Mouse (Mus musculus) forebrain, embryonic 14.5 days (tissue): ENCODE results near the gene Ilf2. TPM values are rescaled to one million over a fixed set of nuclear protein-coding genes. Genes with fewer than 3 reads are reported as not detected.

Source experiments
- ATAC-seq: fragments of 200-750 bp; cut with Nextera tagmentation; 2 replicates; pipeline ENCODE4 v1.8.0; 2017; ENCODE audit warnings: mild to moderate bottlenecking, moderate library complexity
- DNase-seq: peaks from one replicate; pipeline ENCODE4 v3.0.0-alpha.2; 2015; ENCODE audit warnings: low spot score
- H3K27ac ChIP-seq: fragments of 300-500 bp; sonication (generic); 2 replicates; pipeline ENCODE4 v1.5.1; 2014; ENCODE audit warnings: low read depth, mild to moderate bottlenecking, control low read depth, low read length, moderate library complexity
- H3K27me3 ChIP-seq: fragments of 300-500 bp; sonication (generic); replicated peaks from 2 replicates; pipeline ENCODE4 v1.6.1; 2014; ENCODE audit warnings: low read length, control low read depth, mixed read lengths; ENCODE audit not compliant: control insufficient read depth, insufficient read depth
- H3K36me3 ChIP-seq: fragments of 300-500 bp; sonication (generic); 2 replicates; pipeline ENCODE4 v1.6.1; 2014; ENCODE audit warnings: low read length, control low read depth; ENCODE audit not compliant: control insufficient read depth, insufficient read depth
- H3K4me1 ChIP-seq: fragments of 300-500 bp; sonication (generic); 2 replicates; pipeline ENCODE4 v1.6.1; 2014; ENCODE audit warnings: antibody characterized with exemption, low read length, control low read depth; ENCODE audit not compliant: control insufficient read depth, insufficient read depth
- H3K4me2 ChIP-seq: fragments of 300-500 bp; sonication (generic); 2 replicates; pipeline ENCODE4 v1.6.1; 2014; ENCODE audit warnings: mild to moderate bottlenecking, control low read depth, low read length
- H3K4me3 ChIP-seq: fragments of 300-500 bp; sonication (generic); 2 replicates; pipeline ENCODE4 v1.5.1; 2014; ENCODE audit warnings: low read depth, low read length, control low read depth
- H3K9ac ChIP-seq: fragments of 300-500 bp; sonication (generic); 2 replicates; pipeline ENCODE4 v1.6.1; 2014; ENCODE audit warnings: mild to moderate bottlenecking, low read length, control low read depth, moderate library complexity
- H3K9me3 ChIP-seq: fragments of 300-500 bp; sonication (generic); replicated peaks from 2 replicates; pipeline ENCODE4 v1.6.1; 2016; ENCODE audit warnings: low read length, control low read depth, mixed read lengths; ENCODE audit not compliant: control insufficient read depth
- WGBS: fragments of 180-500 bp; shearing (Covaris S2); extraction: QIAGEN DNeasy Blood & Tissue Kit; methylation state at CpG from one replicate; pipeline ENCODE4 v1.1.7; 2014; 5-methylcytosine and 5-hydroxymethylcytosine counted together
- polyA plus RNA-seq: library from polyadenylated mRNA; unstranded; fragments of >200 nt; fragmentation: Nextera tagmentation; extraction: Ambion mirVana; gene quantifications from 2 replicates; pipeline ENCODE4 v1.2.1, GENCODE M21; 2014

Ilf2 gene
- 266 and 312 TPM in 2 replicates for polyA plus RNA-seq

DNA sequence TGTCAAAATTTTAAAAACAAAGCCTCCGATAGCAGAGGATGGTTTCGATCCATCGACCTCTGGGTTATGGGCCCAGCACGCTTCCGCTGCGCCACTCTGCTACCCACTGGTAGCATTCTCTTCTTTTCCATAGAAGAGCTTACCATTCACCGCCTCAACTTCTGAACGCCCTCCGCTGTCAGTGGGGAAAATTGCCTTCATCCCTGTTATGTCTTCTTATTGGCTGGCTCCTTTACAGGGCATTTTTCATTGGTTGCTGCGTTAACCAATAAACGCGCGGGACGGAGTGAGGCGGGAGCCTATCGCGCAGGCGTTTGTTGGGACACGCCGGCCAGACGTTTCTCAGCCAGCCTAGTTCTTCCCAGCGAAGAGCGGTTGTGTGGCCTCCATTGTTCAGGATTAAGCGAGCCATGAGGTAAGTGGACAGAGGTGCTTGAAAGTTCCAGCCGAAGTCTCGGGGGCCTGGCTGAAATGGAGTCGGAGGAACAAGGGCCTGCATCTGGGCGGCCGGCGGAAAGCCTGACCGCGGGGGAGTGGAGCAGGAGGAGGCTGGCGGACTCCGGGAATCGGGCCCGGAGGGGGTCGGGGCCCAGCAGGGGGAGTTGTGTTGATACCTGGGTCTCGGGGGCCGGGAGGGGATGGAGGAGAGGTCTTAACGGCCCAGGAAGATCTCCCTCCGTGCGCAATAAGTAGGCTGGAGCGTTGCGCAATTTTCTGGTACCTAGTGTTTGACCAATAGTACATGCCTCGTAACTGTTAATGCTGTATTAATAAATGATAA lies at the start of gene Ilf2:
Gene Ilf2 (plus strand): TSS at position 296 of the 781 bp plus-strand sequence.
- Histone ChIP-seq H3K9ac (peak within 1 kb of the TSS; percentile 95), H3K36me3 (peaks cover 31% of the 10 kb centered on the region), H3K4me1 (peaks cover 5% of the 10 kb centered on the region), H3K27me3 (no peaks in the 10 kb centered on the region), H3K9me3 (no peaks in the 10 kb centered on the region), H3K27ac (peak within 1 kb of the TSS; percentile 96), H3K4me3 (peak within 1 kb of the TSS; percentile 91), H3K4me2 (peak within 1 kb of the TSS; percentile 77)
- under 1% methylated on average over 41 of the region's 45 CpGs for WGBS
- ATAC-seq (peak; percentile 99), DNase-seq (peak; percentile 99)

- Histone ChIP-seq H3K9me3 (no peaks in the 10 kb centered on the region), H3K4me3 (no peak overlapping the region), H3K4me2 (no peak overlapping the region), H3K4me1 (peaks cover 15% of the 10 kb centered on the region), H3K27me3 (no peaks in the 10 kb centered on the region), H3K27ac (no peak overlapping the region), H3K9ac (no peak overlapping the region), H3K36me3 (peaks cover 18% of the 10 kb centered on the region)
- DNase-seq (no peak), ATAC-seq (no peak)
- WGBS, result 100% methylated on average over 1 of the region's 1 CpGs
Observed at GRCm38 (mm10) chr3:90427574-90427973, 48.4 kb upstream of the Ilf2 start.

GRCm38 (mm10) chr3:90428186-90428585 lies 47.7 kb upstream of the Ilf2 start:
- WGBS, result 92% methylated on average over 6 of the region's 6 CpGs
- ATAC-seq (no peak), DNase-seq (no peak)
- no peak overlapping the region for H3K4me2 ChIP-seq
- no peaks in the 10 kb centered on the region for H3K27me3 ChIP-seq
- peaks cover 12% of the 10 kb centered on the region for H3K36me3 ChIP-seq
- no peaks in the 10 kb centered on the region for H3K9me3 ChIP-seq
- peaks cover 15% of the 10 kb centered on the region for H3K4me1 ChIP-seq
- H3K4me3 ChIP-seq, result no peak overlapping the region
- no peak overlapping the region for H3K9ac ChIP-seq
- no peak overlapping the region for H3K27ac ChIP-seq

DNA sequence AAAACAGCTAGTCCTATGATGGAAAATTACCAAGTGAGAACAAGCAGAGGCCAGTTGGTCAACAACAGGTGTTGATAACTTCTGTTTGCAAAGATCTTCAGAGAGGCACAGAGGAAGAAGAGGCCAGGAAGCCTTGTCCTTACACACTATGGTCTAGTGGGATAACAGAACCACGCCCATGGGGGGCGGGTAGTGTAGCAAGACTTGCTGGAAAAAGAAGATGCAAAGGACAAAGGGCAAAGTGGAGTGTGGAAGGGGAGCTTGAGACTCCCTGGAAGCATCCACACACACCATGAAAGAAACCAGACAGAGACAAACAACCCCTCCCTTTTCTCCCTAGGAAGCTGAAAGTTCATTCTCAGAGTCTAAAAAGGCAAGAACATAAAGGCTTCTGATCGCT lies 46.4 kb upstream of the Ilf2 start:
- no peak overlapping the region for H3K4me3 ChIP-seq

GRCm38 (mm10) chr3:90432348-90432747 lies 43.6 kb upstream of the Ilf2 start:
- Histone ChIP-seq H3K4me1 (peaks cover 19% of the 10 kb centered on the region), H3K27ac (no peak overlapping the region), H3K9ac (peak overlapping the region; percentile 94), H3K4me2 (peak overlapping the region; percentile 99), H3K9me3 (no peaks in the 10 kb centered on the region), H3K27me3 (no peaks in the 10 kb centered on the region), H3K36me3 (peaks cover 4% of the 10 kb centered on the region; the same call in 1 of the 2 replicates), H3K4me3 (peak overlapping the region; percentile 73)
- no peak for ATAC-seq
- no peak for DNase-seq
- 17% methylated on average over 2 of the region's 2 CpGs for WGBS

More for the DNA sequence above, 46.4 kb upstream of the Ilf2 start:
- H3K9me3 ChIP-seq, result no peaks in the 10 kb centered on the region
- H3K27me3 ChIP-seq, result no peaks in the 10 kb centered on the region
- no peak for DNase-seq
- no peak overlapping the region for H3K27ac ChIP-seq
- H3K4me1 ChIP-seq, result peaks cover 19% of the 10 kb centered on the region
- WGBS, result 89% methylated on average over 3 of the region's 3 CpGs
- no peak overlapping the region for H3K9ac ChIP-seq
- H3K36me3 ChIP-seq, result peaks cover 4% of the 10 kb centered on the region; the same call in 1 of the 2 replicates
- H3K4me2 ChIP-seq, result no peak overlapping the region
- ATAC-seq, result no peak

DNA sequence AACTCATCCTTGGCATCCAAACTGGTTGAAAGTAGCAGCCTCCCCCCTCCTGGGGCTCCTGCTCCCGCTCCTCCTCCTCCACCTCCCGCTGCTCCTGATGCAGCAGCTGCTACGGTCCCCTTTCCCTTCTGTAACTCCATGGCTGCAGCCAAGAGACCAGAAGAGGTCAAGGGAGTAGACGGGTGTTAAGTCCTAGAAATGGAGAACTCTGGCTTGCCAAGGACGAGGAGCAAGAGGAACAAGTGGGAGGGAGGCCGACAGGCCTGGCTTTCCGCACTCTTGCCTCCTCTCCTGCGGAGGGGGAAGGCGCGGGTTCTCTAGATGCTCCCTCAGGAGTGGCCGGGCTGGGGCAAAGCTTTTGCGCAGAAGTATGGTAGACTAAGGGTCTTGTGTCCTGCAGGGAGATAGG lies 43.1 kb upstream of the Ilf2 start:
- Histone ChIP-seq H3K4me3 (peak overlapping the region; percentile 73), H3K4me1 (peaks cover 19% of the 10 kb centered on the region), H3K36me3 (peaks cover 4% of the 10 kb centered on the region; the same call in 1 of the 2 replicates), H3K27me3 (no peaks in the 10 kb centered on the region), H3K9me3 (no peaks in the 10 kb centered on the region), H3K27ac (peak overlapping the region; percentile 95), H3K9ac (peak overlapping the region; percentile 94), H3K4me2 (peak overlapping the region; percentile 99)
- under 1% methylated on average over 12 of the region's 12 CpGs for WGBS
- DNase-seq, result peak; percentile 25
- peak; percentile 24 for ATAC-seq

DNA sequence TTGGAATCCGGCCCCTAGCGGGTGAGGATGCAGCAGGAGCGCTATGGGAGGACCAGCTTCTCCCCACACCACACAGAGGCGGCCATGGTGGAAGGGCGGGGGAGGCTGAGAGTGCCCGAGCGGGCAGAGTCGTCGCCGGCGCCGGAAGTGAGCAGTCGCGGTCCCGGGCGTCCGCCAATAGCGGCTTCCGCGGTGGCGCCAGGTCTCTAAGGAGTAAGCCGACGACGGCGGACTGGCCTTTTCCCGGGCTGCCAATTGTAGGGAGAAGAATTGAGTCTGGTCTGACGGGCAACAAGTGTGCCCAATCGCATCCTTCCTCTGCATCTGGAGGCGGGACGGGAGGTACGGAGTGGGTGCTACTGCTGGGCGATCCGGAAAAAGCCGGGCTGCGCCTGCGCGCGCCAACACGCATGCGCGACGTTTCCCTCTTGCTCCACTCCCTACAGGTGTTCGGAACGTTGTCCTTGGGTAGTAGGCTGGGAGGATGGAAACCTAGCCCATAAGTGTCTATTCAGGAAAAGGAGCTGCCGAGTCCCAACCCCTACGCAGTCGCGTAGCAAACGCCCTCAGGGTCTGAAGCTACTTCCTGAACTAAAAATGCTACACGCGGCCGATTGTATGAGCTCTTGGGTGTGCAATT lies 42.4 kb upstream of the Ilf2 start, which contains the start of gene Ints3:
Gene Ints3 (minus strand): TSS at position 242 of the 640 bp plus-strand sequence.
- Histone ChIP-seq H3K9me3 (no peaks in the 10 kb centered on the region), H3K9ac (peak within 1 kb of the TSS; percentile 94), H3K4me2 (peak within 1 kb of the TSS; percentile 99), H3K4me3 (peak within 1 kb of the TSS; percentile 73), H3K27ac (peak within 1 kb of the TSS; percentile 95), H3K4me1 (peaks cover 19% of the 10 kb centered on the region), H3K36me3 (peaks cover 4% of the 10 kb centered on the region; the same call in 1 of the 2 replicates), H3K27me3 (no peaks in the 10 kb centered on the region)
- ATAC-seq, result peak; percentile 99
- under 1% methylated on average over 52 of the region's 52 CpGs for WGBS
- DNase-seq, result peak; percentile 100

- WGBS, result 49% methylated on average over 11 of the region's 11 CpGs
- Histone ChIP-seq H3K4me3 (peak overlapping the region; percentile 73), H3K27me3 (no peaks in the 10 kb centered on the region), H3K27ac (peak overlapping the region; percentile 35; the same call in 1 of the 2 replicates), H3K9ac (peak overlapping the region; percentile 42; the same call in 1 of the 2 replicates), H3K4me2 (peak overlapping the region; percentile 99), H3K4me1 (peaks cover 19% of the 10 kb centered on the region), H3K9me3 (no peaks in the 10 kb centered on the region), H3K36me3 (peaks cover 4% of the 10 kb centered on the region; the same call in 1 of the 2 replicates)
- ATAC-seq (no peak), DNase-seq (no peak)
Observed at GRCm38 (mm10) chr3:90434073-90434730, 41.7 kb upstream of the Ilf2 start.
